Mouse (Mus musculus) heart, postnatal 0 days (tissue): ENCODE measurements around the gene Gpi1.

Experiments
- CTCF ChIP-seq: IDR thresholded peaks from 2 replicates; pipeline ENCODE4 v1.5.1; 2016; ENCODE audit warnings: antibody characterized with exemption, control low read depth, low read depth
- EP300 ChIP-seq: IDR thresholded peaks from 2 replicates; pipeline ENCODE4 v1.6.1; 2016; ENCODE audit warnings: antibody characterized with exemption, low read depth

- TF ChIP-seq CTCF (no peak), EP300 (no peak)
These were observed 64.1 kb downstream of the Gpi1 start for GRCm38 (mm10) chr7:34165999-34166398.
